Comparison of ENCODE assay signal across 17 mouse cellular contexts in the genomic region with DNA sequence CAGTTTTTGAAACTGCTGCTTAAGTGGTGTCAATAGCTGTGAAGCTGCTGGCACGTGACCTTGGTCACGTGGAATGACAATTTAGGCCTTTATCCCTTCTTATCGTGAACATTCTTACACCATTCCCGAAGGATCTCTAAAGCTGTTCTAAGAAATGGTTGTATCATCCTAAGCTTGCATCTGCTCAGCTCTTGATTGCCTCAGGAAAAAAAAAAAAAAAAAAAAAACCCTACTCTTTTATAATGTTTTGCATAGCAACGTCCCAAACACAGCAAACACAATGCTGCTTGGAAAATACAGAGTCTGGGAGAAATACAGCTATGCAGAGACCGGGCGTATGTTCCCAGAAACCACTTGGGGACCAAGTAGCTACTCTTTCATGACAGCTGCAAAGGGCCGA. TPM values are rescaled to one million over a fixed set of nuclear protein-coding genes. Genes with fewer than 3 reads are reported as not detected.
DNase-seq lines count a peak whose midpoint lies in the region; ATAC-seq and TF ChIP-seq lines count a peak whose summit lies in the region.
"Had no signal": no experiment of that assay in that cellular context is flagged by ENCODE, and none has a peak within 500 bp of the region (broad histone marks: within the 10 kb centered on the region; RNA-seq: fewer than 3 reads in every experiment).

No protein-coding gene starts in this region.

- 71% methylated on average over 8 of the region's 8 CpGs for WGBS in embryonic facial prominence, embryonic 14.5 days
- WGBS in embryonic facial prominence, embryonic 10.5 days: 78% methylated on average over 8 of the region's 8 CpGs
- WGBS in heart, postnatal 0 days: 63% methylated on average over 8 of the region's 8 CpGs
- WGBS in hindbrain, embryonic 12.5 days: 77% methylated on average over 8 of the region's 8 CpGs

- TF ChIP-seq CTCF in heart, postnatal 0 days (IDR thresholded peaks at IDR 0.05; ENCODE audit: low read depth): no peak

- no peak overlapping the region for H3K4me3 ChIP-seq in embryonic facial prominence, embryonic 14.5 days (ENCODE audit: low read depth, low read length)
- no peak overlapping the region for H3K4me3 ChIP-seq in embryonic facial prominence, embryonic 10.5 days
- H3K4me3 ChIP-seq in heart, postnatal 0 days (ENCODE audit: low read depth, low read length): no peak overlapping the region
- H3K4me3 ChIP-seq in hindbrain, embryonic 12.5 days: no peak overlapping the region
- H3K4me3 ChIP-seq: embryonic facial prominence, embryonic 13.5 days had no signal

- peak; percentile 74; the same call in 1 of the 2 replicates for ATAC-seq in embryonic facial prominence, embryonic 14.5 days (ENCODE audit: low read depth)
- ATAC-seq in heart, postnatal 0 days (ENCODE audit: insufficient read depth, low read depth): peak; percentile 58
- no peak for ATAC-seq in hindbrain, embryonic 12.5 days (ENCODE audit: low FRiP score)
- ATAC-seq: forebrain, embryonic 14.5 days had no signal

- no peaks in the 10 kb centered on the region for H3K27me3 ChIP-seq in embryonic facial prominence, embryonic 14.5 days (replicated peaks; ENCODE audit: control insufficient read depth, insufficient read depth, low read length)
- no peaks in the 10 kb centered on the region for H3K27me3 ChIP-seq in embryonic facial prominence, embryonic 10.5 days (replicated peaks; ENCODE audit: low read depth, poor library complexity, severe bottlenecking)
- no peaks in the 10 kb centered on the region for H3K27me3 ChIP-seq in heart, postnatal 0 days (ENCODE audit: control insufficient read depth, insufficient read depth, low read length)
- no peaks in the 10 kb centered on the region for H3K27me3 ChIP-seq in hindbrain, embryonic 12.5 days
- H3K27me3 ChIP-seq: embryonic facial prominence, embryonic 13.5 days had no signal

- TF ChIP-seq EP300 in heart, postnatal 0 days (IDR thresholded peaks at IDR 0.05; ENCODE audit: low read depth): no peak

- no peaks in the 10 kb centered on the region for H3K36me3 ChIP-seq in embryonic facial prominence, embryonic 14.5 days (ENCODE audit: control insufficient read depth, insufficient read depth, low read length)
- H3K36me3 ChIP-seq in embryonic facial prominence, embryonic 10.5 days (replicated peaks): no peaks in the 10 kb centered on the region
- H3K36me3 ChIP-seq in heart, postnatal 0 days (replicated peaks; ENCODE audit: control insufficient read depth, insufficient read depth, low read length): no peaks in the 10 kb centered on the region
- H3K36me3 ChIP-seq in hindbrain, embryonic 12.5 days: no peaks in the 10 kb centered on the region
- H3K36me3 ChIP-seq: embryonic facial prominence, embryonic 13.5 days had no signal

- H3K27ac ChIP-seq in embryonic facial prominence, embryonic 14.5 days (replicated peaks; ENCODE audit: low read depth, low read length): no peak overlapping the region
- no peak overlapping the region for H3K27ac ChIP-seq in embryonic facial prominence, embryonic 10.5 days (replicated peaks)
- no peak overlapping the region for H3K27ac ChIP-seq in heart, postnatal 0 days (ENCODE audit: low read depth)
- H3K27ac ChIP-seq in hindbrain, embryonic 12.5 days: no peak overlapping the region
- H3K27ac ChIP-seq: embryonic facial prominence, embryonic 13.5 days; kidney, postnatal 0 days had no signal

- DNase-seq in embryonic facial prominence, embryonic 14.5 days (ENCODE audit: low spot score): peak; percentile 31
- no peak for DNase-seq in embryonic facial prominence, embryonic 10.5 days (ENCODE audit: low spot score)
- DNase-seq in lung, postnatal 36 days: peak; percentile 26
- DNase-seq in lung, postnatal 10 days: no peak
- peak; percentile 30 for DNase-seq in heart, postnatal 0 days (ENCODE audit: low spot score)
- DNase-seq in B cell, adult 2 months: no peak
- DNase-seq in embryo, embryonic 9.5 days (ENCODE audit: extremely low spot score): no peak
- DNase-seq: cerebellum, postnatal 25 days; liver; lung, adult 18-20 months; retina, postnatal 1 day; thymus, adult 18-20 months had no signal

- H3K4me2 ChIP-seq in embryonic facial prominence, embryonic 14.5 days (ENCODE audit: low read depth, low read length): no peak overlapping the region
- H3K4me2 ChIP-seq in heart, postnatal 0 days (ENCODE audit: low read depth, low read length): no peak overlapping the region
- no peak overlapping the region for H3K4me2 ChIP-seq in hindbrain, embryonic 12.5 days (replicated peaks)
- H3K4me2 ChIP-seq: embryonic facial prominence, embryonic 13.5 days had no signal

- H3K9me3 ChIP-seq in embryonic facial prominence, embryonic 14.5 days (ENCODE audit: control insufficient read depth, low read length): no peaks in the 10 kb centered on the region
- H3K9me3 ChIP-seq in embryonic facial prominence, embryonic 10.5 days: no peaks in the 10 kb centered on the region
- H3K9me3 ChIP-seq in heart, postnatal 0 days (replicated peaks; ENCODE audit: control insufficient read depth, low read length): no peaks in the 10 kb centered on the region
- no peaks in the 10 kb centered on the region for H3K9me3 ChIP-seq in hindbrain, embryonic 12.5 days (replicated peaks)
- H3K9me3 ChIP-seq: embryonic facial prominence, embryonic 13.5 days had no signal

- H3K9ac ChIP-seq in embryonic facial prominence, embryonic 14.5 days (ENCODE audit: low read depth, low read length): no peak overlapping the region
- H3K9ac ChIP-seq in heart, postnatal 0 days (replicated peaks; ENCODE audit: low read depth, low read length): no peak overlapping the region
- H3K9ac ChIP-seq in hindbrain, embryonic 12.5 days: no peak overlapping the region
- H3K9ac ChIP-seq: embryonic facial prominence, embryonic 13.5 days had no signal

- H3K4me1 ChIP-seq in embryonic facial prominence, embryonic 14.5 days (ENCODE audit: control insufficient read depth, insufficient read depth, low read length): no peaks in the 10 kb centered on the region
- H3K4me1 ChIP-seq in embryonic facial prominence, embryonic 10.5 days: no peaks in the 10 kb centered on the region
- H3K4me1 ChIP-seq in heart, postnatal 0 days (ENCODE audit: control insufficient read depth, insufficient read depth): no peaks in the 10 kb centered on the region
- no peaks in the 10 kb centered on the region for H3K4me1 ChIP-seq in hindbrain, embryonic 12.5 days
- H3K4me1 ChIP-seq: embryonic facial prominence, embryonic 13.5 days had no signal

RNA-seq across cellular contexts. Expression of gene Enkur, which starts 40.9 kb away (rescaled TPM):
- 1.9 and 3.3 TPM in 2 replicates for polyA plus RNA-seq in embryonic facial prominence, embryonic 14.5 days (2014; fragmentation: Nextera tagmentation; extraction: Ambion mirVana)
- polyA plus RNA-seq in embryonic facial prominence, embryonic 10.5 days (2016; fragmentation: Nextera tagmentation; extraction: Ambion mirVana): 0.16 and 0.62 TPM in 2 replicates
- total RNA-seq in heart, postnatal 0 days (2014; rRNA removed; ENCODE audit: low replicate concordance): 1.1 TPM in 1 of 2 replicates, not detected in the other
- polyA plus RNA-seq in heart, postnatal 0 days (2015; fragmentation: Nextera tagmentation; extraction: Ambion mirVana): 3.8 and 4.8 TPM in 2 replicates
- 3.9 and 5.0 TPM in 2 replicates for polyA plus RNA-seq in hindbrain, embryonic 12.5 days (2016; fragmentation: Nextera tagmentation; extraction: Ambion mirVana)
- total RNA-seq: megakaryocyte, adult 5-6 weeks had no signal

RNA-seq across cellular contexts. Expression of gene Thnsl1, which starts 41.2 kb away (rescaled TPM):
- 7.4 and 8.0 TPM in 2 replicates for polyA plus RNA-seq in embryonic facial prominence, embryonic 14.5 days (2014; fragmentation: Nextera tagmentation; extraction: Ambion mirVana)
- polyA plus RNA-seq in embryonic facial prominence, embryonic 10.5 days (2016; fragmentation: Nextera tagmentation; extraction: Ambion mirVana): 10.0 and 10.3 TPM in 2 replicates
- 2.7 and 5.8 TPM in 2 replicates for total RNA-seq in heart, postnatal 0 days (2014; rRNA removed; ENCODE audit: low replicate concordance)
- 5.7 and 6.1 TPM in 2 replicates for polyA plus RNA-seq in heart, postnatal 0 days (2015; fragmentation: Nextera tagmentation; extraction: Ambion mirVana)
- polyA plus RNA-seq in hindbrain, embryonic 12.5 days (2016; fragmentation: Nextera tagmentation; extraction: Ambion mirVana): 16.5 and 18.9 TPM in 2 replicates

Comparison
In these comparisons a context has a peak if more than half of its experiments do, and no peak if none do; other contexts are left out.
1. DNase-seq: peak in embryonic facial prominence, embryonic 14.5 days (single experiment), lung, postnatal 36 days (single experiment) and heart, postnatal 0 days (single experiment); none in embryonic facial prominence, embryonic 10.5 days (single experiment), lung, postnatal 10 days (single experiment), B cell, adult 2 months (0 of 2) and embryo, embryonic 9.5 days (single experiment).